Mouse (Mus musculus): ENCODE results near the gene Tex10. TPM values are rescaled to one million over a fixed set of nuclear protein-coding genes. Genes with fewer than 3 reads are reported as not detected.

Tex10 gene
- 10 to 100 TPM; 17.1 to 28.5 TPM for total RNA-seq (2021)
- long read RNA-seq, experiment 1, partial matches to known transcripts, result 0 of 4 reads
- long read RNA-seq, experiment 1, other reads (novel, unspliced or antisense), result 1 of 4 reads
- long read RNA-seq, experiment 2, partial matches to known transcripts, result 18 of 23 reads
- long read RNA-seq, experiment 2, other reads (novel, unspliced or antisense), result 2 of 23 reads

- DNase-seq (ENCODE audit: low spot score in 2 of 2), result peak; percentile 90 to 92
Observed at GRCm38 (mm10) chr4:48472792-48473650, at the start of gene Tex10. Gene Tex10 (minus strand): TSS chr4:48473459.

- no peak for DNase-seq (ENCODE audit: low spot score in 2 of 2)
Observed at GRCm38 (mm10) chr4:48510861-48511260, 37.6 kb upstream of the Tex10 start.

GRCm38 (mm10) chr4:48492510-48492909 is 19.3 kb upstream of the Tex10 start:
- no peak for DNase-seq (ENCODE audit: low spot score in 2 of 2)

GRCm38 (mm10) chr4:48491290-48491743 is 18.1 kb upstream of the Tex10 start:
- no peak for DNase-seq (ENCODE audit: low spot score in 2 of 2)

GRCm38 (mm10) chr4:48488916-48489315 is 15.7 kb upstream of the Tex10 start:
- no peak for DNase-seq (ENCODE audit: low spot score in 2 of 2)

- DNase-seq (ENCODE audit: low spot score in 2 of 2), result peak; percentile 13 to 23
Observed at GRCm38 (mm10) chr4:48481287-48481686, 8.0 kb upstream of the Tex10 start.

GRCm38 (mm10) chr4:48473651-48474011 is 372 bp upstream of the Tex10 start:
- no peak for DNase-seq (ENCODE audit: low spot score in 2 of 2)

GRCm38 (mm10) chr4:48472052-48472791 is 1.0 kb downstream of the Tex10 start:
- DNase-seq (ENCODE audit: low spot score in 2 of 2), result no peak

GRCm38 (mm10) chr4:48470977-48471376 is 2.3 kb downstream of the Tex10 start:
- no peak for DNase-seq (ENCODE audit: low spot score in 2 of 2)

- DNase-seq (ENCODE audit: low spot score in 2 of 2), result no peak
Observed at GRCm38 (mm10) chr4:48461060-48461459, 12.2 kb downstream of the Tex10 start.

- peak in 1 of 2 experiments; percentile 12 for DNase-seq (ENCODE audit: low spot score in 2 of 2)
Observed at GRCm38 (mm10) chr4:48458436-48458835, 14.8 kb downstream of the Tex10 start.

- DNase-seq (ENCODE audit: low spot score in 2 of 2), result no peak
Observed at GRCm38 (mm10) chr4:48454106-48454773, 19.0 kb downstream of the Tex10 start.

- DNase-seq (ENCODE audit: low spot score in 2 of 2), result no peak
Observed at GRCm38 (mm10) chr4:48428054-48428453, 45.2 kb downstream of the Tex10 start.

GRCm38 (mm10) chr4:48427413-48427812 is 45.8 kb downstream of the Tex10 start:
- no peak for DNase-seq (ENCODE audit: low spot score in 2 of 2)

- no peak for DNase-seq (ENCODE audit: low spot score in 2 of 2)
Observed at GRCm38 (mm10) chr4:48423738-48424137, 49.5 kb downstream of the Tex10 start.

- DNase-seq (ENCODE audit: low spot score in 2 of 2), result no peak
Observed at GRCm38 (mm10) chr4:48422633-48423032, 50.6 kb downstream of the Tex10 start.

- DNase-seq (ENCODE audit: low spot score in 2 of 2), result no peak
Observed at GRCm38 (mm10) chr4:48418831-48419468, 54.3 kb downstream of the Tex10 start.

- peak in 1 of 2 experiments; percentile 40 for DNase-seq (ENCODE audit: low spot score in 2 of 2)
Observed at GRCm38 (mm10) chr4:48415838-48416335, 57.4 kb downstream of the Tex10 start.

GRCm38 (mm10) chr4:48413473-48413872 is 59.8 kb downstream of the Tex10 start:
- DNase-seq (ENCODE audit: low spot score in 2 of 2), result no peak

GRCm38 (mm10) chr4:48407350-48408039 is 65.8 kb downstream of the Tex10 start:
- peak; percentile 62 to 72 for DNase-seq (ENCODE audit: low spot score in 2 of 2)
